Mouse (Mus musculus) cerebellum, adult 2 months (tissue): Measurements from ENCODE around the gene Pkp1. TPM values are rescaled to one million over a fixed set of nuclear protein-coding genes. Genes with fewer than 3 reads are reported as not detected.
A peak's percentile ranks its signal among the peaks of the same experiment; 100 is the strongest.

Experiments
- DNase-seq, 2 experiments: peaks; one replicate each; pipeline ENCODE4 v3.0.0; 2021
- H3K27ac ChIP-seq: fragments of 200-500 bp; 2 replicates; pipeline ENCODE4 v1.5.1; 2012; ENCODE audit warnings: low read length, control low read depth, inconsistent platforms; ENCODE audit not compliant: insufficient read depth
- H3K27me3 ChIP-seq: fragments of 200-500 bp; 2 replicates; pipeline ENCODE4 v1.6.1; 2012; ENCODE audit warnings: inconsistent platforms, mild to moderate bottlenecking, low read length, moderate library complexity; ENCODE audit not compliant: control insufficient read depth, insufficient read depth
- H3K4me1 ChIP-seq: fragments of 200-500 bp; 2 replicates; pipeline ENCODE4 v1.6.1; 2011; ENCODE audit warnings: low read length; ENCODE audit not compliant: control insufficient read depth, insufficient read depth
- H3K4me3 ChIP-seq: fragments of 200-500 bp; replicated peaks from 2 replicates; pipeline ENCODE3; 2011; ENCODE audit warnings: mild to moderate bottlenecking, low read depth, low read length, control low read depth; ENCODE audit not compliant: insufficient read depth
- CTCF ChIP-seq: fragments of 200-500 bp; IDR thresholded peaks from 2 replicates; pipeline ENCODE4 v1.5.1; 2011; ENCODE audit warnings: low read depth, mild to moderate bottlenecking, control low read depth, low read length, moderate library complexity, borderline replicate concordance; ENCODE audit not compliant: insufficient read depth
- POLR2A ChIP-seq: fragments of 200-500 bp; IDR thresholded peaks from 2 replicates; pipeline ENCODE4 v1.6.1; 2011; ENCODE audit warnings: low read length, control low read depth, borderline replicate concordance; ENCODE audit not compliant: insufficient read depth
- WGBS: fragments of 180-500 bp; shearing (Covaris S2); methylation state at CpG from one replicate; pipeline ENCODE4 v1.1.7; 2018; 5-methylcytosine and 5-hydroxymethylcytosine counted together
- polyA plus RNA-seq: library from polyadenylated mRNA; depleted of rRNA; stranded (reverse); fragments of >200 nt; gene quantifications from 2 replicates; pipeline ENCODE4 v1.2.3, GENCODE M21; 2012

Gene Pkp1
- polyA plus RNA-seq, 1 experiment: 0.07 TPM

DNA sequence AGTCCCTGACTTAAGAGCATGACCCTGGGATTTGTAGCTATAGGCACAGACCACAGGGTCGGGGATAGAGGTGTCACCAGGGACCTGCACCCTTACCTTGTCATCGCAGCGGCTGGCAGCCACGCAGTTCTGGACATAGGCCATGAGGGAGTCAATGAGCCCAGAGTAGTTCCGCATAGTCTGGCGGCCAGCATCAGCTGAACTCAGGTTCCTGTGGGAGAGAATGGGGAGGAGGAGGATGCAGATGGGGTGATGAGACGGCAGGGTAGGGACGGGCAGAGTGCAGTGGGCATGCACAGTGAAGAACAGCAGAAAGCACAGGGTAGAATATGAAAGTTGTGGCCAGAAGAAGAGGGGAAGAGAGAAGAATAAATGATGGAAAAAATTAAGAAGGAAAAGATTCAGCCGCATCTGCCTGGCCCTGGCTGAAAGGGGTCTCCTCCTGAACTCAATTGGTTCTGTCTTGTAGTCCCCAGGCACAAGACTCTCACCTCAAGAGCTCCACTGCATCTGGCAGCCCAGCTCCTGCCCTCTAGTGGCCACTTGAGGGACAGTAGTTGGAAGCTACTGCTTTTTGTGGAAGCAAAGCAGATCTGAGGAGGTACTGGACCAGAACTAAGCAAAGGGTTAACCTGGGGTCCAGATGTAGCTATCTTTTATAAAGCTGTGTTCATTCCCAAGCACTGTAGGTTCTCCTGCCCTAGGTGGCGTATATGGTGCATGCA, 36.5 kb downstream of the Pkp1 start:
- whole genome bisulfite sequencing: 59% methylated on average over 10 of the region's 10 CpGs
- H3K4me3 ChIP-seq: no peak overlapping the region
- TF ChIP-seq CTCF (peak; percentile 67), POLR2A (no peak)
- no peaks in the 10 kb centered on the region for H3K4me1 ChIP-seq
- H3K27ac ChIP-seq: no peak overlapping the region
- peak; percentile 30 to 39 for DNase-seq
- no peaks in the 10 kb centered on the region for H3K27me3 ChIP-seq

DNA sequence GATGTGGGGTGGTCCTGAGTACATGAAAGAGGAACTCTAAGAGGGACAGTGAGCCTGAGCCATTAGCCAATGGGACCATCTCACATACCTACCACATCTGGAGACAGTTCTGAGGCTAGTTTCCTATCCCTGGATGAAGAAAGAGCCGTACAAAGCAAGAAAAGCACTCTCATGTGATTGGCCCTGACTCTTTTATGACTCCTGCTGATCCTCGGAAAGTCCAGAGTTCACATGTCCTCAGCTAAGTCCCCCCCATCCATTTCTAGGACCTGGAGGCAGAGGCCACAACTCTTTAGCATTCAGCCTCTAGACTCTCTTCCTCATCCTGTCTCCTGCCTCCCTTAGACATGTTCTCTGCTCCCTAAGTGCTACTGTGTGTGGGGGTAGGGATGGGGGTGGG, 41.8 kb downstream of the Pkp1 start:
- Histone ChIP-seq H3K4me3 (no peak overlapping the region), H3K27me3 (no peaks in the 10 kb centered on the region), H3K4me1 (no peaks in the 10 kb centered on the region), H3K27ac (no peak overlapping the region)
- TF ChIP-seq POLR2A (no peak), CTCF (no peak)
- 76% methylated on average over 2 of the region's 2 CpGs for WGBS
- DNase-seq: no peak

DNA sequence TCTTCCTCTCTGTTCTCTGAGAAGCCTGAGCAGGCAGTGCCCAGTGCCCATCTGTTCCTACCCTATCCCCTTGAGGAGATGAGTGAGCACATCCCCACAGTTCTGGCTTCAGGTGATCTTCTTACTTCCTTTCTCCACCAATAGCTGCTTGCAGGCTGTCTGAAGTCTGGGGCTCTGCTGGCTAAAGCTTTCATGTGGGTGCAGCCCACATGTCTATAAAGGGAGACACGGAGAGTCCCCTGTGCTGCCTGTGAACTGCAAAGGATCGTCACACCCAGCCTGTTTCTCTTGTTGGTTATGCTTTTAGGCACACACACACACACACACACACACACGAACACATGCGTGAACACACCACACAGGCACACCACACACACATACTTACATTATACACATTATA, 46.0 kb downstream of the Pkp1 start:
- H3K27me3 ChIP-seq: no peaks in the 10 kb centered on the region
- no peaks in the 10 kb centered on the region for H3K4me1 ChIP-seq
- TF ChIP-seq CTCF (no peak), POLR2A (no peak)
- no peak overlapping the region for H3K4me3 ChIP-seq
- DNase-seq: no peak
- 85% methylated on average over 4 of the region's 4 CpGs for WGBS
- no peak overlapping the region for H3K27ac ChIP-seq

DNA sequence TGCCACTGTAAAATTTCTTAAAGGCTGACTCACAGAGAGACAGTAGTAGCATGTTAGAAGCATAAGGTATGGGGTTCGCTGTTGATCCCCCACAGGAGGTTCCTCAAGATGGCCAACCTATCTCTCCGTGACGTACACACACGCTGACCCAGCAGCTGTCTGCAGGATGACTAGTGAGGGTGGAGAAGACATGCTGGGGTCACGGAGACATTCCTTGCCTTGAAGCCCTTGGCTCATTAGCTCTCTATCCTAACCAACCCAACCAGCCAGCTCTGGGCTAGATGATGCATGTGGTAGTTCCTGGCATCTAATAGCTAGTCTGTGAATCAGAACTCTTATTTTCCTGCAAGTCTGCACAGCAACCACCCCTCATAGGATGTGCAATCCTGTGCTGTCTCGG, 50.4 kb downstream of the Pkp1 start:
- Histone ChIP-seq H3K4me3 (no peak overlapping the region), H3K27ac (no peak overlapping the region), H3K4me1 (no peaks in the 10 kb centered on the region), H3K27me3 (no peaks in the 10 kb centered on the region)
- DNase-seq: no peak
- TF ChIP-seq CTCF: no peak
- TF ChIP-seq POLR2A: no peak
- WGBS: 90% methylated on average over 6 of the region's 6 CpGs

GRCm38 (mm10) chr1:135865518-135866194, 53.4 kb downstream of the Pkp1 start:
- peak; percentile 99 for TF ChIP-seq CTCF
- TF ChIP-seq POLR2A: no peak
- Histone ChIP-seq H3K4me1 (no peaks in the 10 kb centered on the region), H3K27me3 (no peaks in the 10 kb centered on the region), H3K4me3 (no peak overlapping the region), H3K27ac (no peak overlapping the region)
- peak; percentile 74 to 86 for DNase-seq
- 56% methylated on average over 19 of the region's 19 CpGs for WGBS

DNA sequence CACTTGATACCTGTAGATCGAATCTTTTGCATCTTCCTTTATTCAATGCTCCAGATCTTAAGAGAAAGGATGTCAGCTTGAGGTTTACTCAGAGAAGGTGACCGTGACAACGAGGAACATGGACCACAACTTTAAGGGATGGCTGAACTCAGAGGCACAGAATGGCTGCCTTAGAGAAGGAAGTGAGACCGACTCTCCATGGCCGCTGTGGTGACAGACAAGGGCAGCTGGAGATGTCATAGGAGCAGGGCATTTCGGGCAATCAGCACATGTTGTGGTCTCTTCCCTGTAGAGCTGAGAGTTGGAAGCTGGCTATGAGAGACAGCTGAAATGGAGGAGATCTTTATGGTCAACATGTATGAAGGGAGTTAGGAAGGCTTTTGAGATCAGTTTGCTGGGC, 54.2 kb downstream of the Pkp1 start:
- TF ChIP-seq POLR2A (no peak), CTCF (no peak)
- Histone ChIP-seq H3K4me1 (no peaks in the 10 kb centered on the region), H3K27me3 (no peaks in the 10 kb centered on the region), H3K4me3 (no peak overlapping the region), H3K27ac (no peak overlapping the region)
- DNase-seq: no peak
- 84% methylated on average over 6 of the region's 6 CpGs for WGBS

DNA sequence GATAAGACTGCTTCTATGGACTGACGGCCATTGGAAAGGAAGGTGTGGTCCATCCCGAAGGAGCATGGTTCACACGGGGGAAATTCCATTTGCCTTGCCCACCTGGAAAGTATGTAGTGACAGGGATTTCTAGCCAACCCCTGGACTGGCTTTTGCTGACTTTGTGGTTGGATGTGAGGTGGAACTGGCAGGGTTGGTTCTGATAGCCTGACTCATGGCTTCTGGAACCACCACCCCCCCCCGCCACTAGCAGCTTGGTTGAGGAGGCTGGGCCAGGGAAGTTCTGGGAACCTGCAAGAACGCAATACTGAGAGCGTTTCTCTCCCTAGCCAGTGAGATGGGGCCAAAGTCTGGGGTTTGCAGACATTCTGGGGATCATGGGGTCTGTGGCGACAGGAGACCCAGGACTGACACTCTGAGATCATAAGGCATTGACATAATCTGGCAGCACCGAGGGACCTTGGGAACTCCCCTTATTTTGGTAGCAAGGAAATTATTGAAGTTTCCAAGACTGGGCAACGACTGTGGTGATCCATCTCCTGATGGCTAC, 55.1 kb downstream of the Pkp1 start:
- H3K4me1 ChIP-seq: no peaks in the 10 kb centered on the region
- no peak overlapping the region for H3K27ac ChIP-seq
- H3K4me3 ChIP-seq: no peak overlapping the region
- DNase-seq: no peak
- WGBS: 85% methylated on average over 9 of the region's 9 CpGs
- no peak for TF ChIP-seq POLR2A
- TF ChIP-seq CTCF: no peak
- H3K27me3 ChIP-seq: no peaks in the 10 kb centered on the region

GRCm38 (mm10) chr1:135862561-135862960, 56.4 kb downstream of the Pkp1 start:
- WGBS: 82% methylated on average over 5 of the region's 5 CpGs
- no peak for DNase-seq
- TF ChIP-seq CTCF (no peak), POLR2A (no peak)

DNA sequence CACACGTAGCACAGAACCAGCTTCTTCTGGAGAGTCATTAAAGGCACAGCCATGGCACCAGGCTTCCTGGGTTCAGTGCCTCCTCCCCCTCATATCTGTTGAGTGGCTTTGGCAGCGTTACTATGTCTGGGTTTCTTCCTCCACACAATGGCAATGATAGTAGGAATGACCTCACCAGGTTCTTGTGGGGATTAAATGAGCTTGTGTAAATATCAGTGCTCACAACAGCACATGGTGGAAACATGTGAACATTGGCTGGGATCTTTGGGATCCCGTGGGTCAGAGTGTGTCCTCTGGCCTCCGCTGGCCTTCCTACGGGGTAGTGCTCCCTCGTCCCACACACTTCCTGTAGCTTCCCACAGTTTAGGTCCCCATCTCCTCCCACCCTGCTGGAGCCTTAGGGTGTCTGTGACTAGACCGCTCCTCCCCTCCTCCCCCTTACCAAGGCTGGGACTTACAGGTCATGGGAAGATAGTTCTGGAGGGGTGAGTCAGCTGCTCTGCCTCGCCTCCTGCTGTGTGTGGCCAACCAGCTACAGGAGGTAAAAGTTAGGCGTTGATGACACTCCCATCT, 56.9 kb downstream of the Pkp1 start:
- TF ChIP-seq CTCF (no peak), POLR2A (no peak)
- Histone ChIP-seq H3K27ac (no peak overlapping the region), H3K4me1 (no peaks in the 10 kb centered on the region), H3K4me3 (no peak overlapping the region), H3K27me3 (no peaks in the 10 kb centered on the region)
- WGBS: 72% methylated on average over 9 of the region's 9 CpGs
- DNase-seq: no peak

More at GRCm38 (mm10) chr1:135862561-135862960, 56.4 kb downstream of the Pkp1 start:
- Histone ChIP-seq H3K27me3 (no peaks in the 10 kb centered on the region), H3K4me1 (no peaks in the 10 kb centered on the region), H3K4me3 (no peak overlapping the region), H3K27ac (no peak overlapping the region)
